Mouse (Mus musculus): Measurements from ENCODE around the gene Nrxn1. TPM values are rescaled to one million over a fixed set of nuclear protein-coding genes. Genes with fewer than 3 reads are reported as not detected.

The Nrxn1 gene
- 504 TPM in 1 of 2 replicates, not detected in the other for polyA plus RNA-seq (2012; ENCODE audit: insufficient read depth, insufficient read length, low replicate concordance, missing spikeins)

- Histone ChIP-seq H3K4me1 (ENCODE audit: control insufficient read depth, insufficient read depth, low read length) (peaks cover 10% of the 10 kb centered on the region), H3K27ac (ENCODE audit: insufficient read depth, low read depth, low read length) (peak within 1 kb of the TSS; percentile 84), H3K4me3 (ENCODE audit: insufficient read depth, low read depth, low read length) (peak within 1 kb of the TSS; percentile 94)
- TF ChIP-seq POLR2A (IDR thresholded peaks at IDR 0.05; ENCODE audit: insufficient read depth, low read depth, low read length): no peak
- TF ChIP-seq CTCF (IDR thresholded peaks at IDR 0.05; ENCODE audit: insufficient read depth, low read depth, low read length): no peak
- WGBS: no CpG with 5 or more reads among the region's 1 CpGs
Observed at GRCm38 (mm10) chr17:91093042-91093080, at the start of gene Nrxn1. Nrxn1 (minus strand) TSS chr17:91093071.

- 63% methylated on average over 3 of the region's 3 CpGs for WGBS
- Histone ChIP-seq H3K27ac (ENCODE audit: insufficient read depth, low read depth, low read length) (no peak overlapping the region), H3K4me3 (ENCODE audit: insufficient read depth, low read depth, low read length) (no peak overlapping the region), H3K4me1 (ENCODE audit: control insufficient read depth, insufficient read depth, low read length) (no peaks in the 10 kb centered on the region)
- TF ChIP-seq CTCF (IDR thresholded peaks at IDR 0.05; ENCODE audit: insufficient read depth, low read depth, low read length): no peak
- no peak for TF ChIP-seq POLR2A (IDR thresholded peaks at IDR 0.05; ENCODE audit: insufficient read depth, low read depth, low read length)
Observed at GRCm38 (mm10) chr17:91136859-91137258, 44.0 kb upstream of the Nrxn1 start.

- Histone ChIP-seq H3K27ac (ENCODE audit: insufficient read depth, low read depth, low read length) (no peak overlapping the region), H3K4me1 (ENCODE audit: control insufficient read depth, insufficient read depth, low read length) (no peaks in the 10 kb centered on the region), H3K4me3 (ENCODE audit: insufficient read depth, low read depth, low read length) (no peak overlapping the region)
- TF ChIP-seq POLR2A (IDR thresholded peaks at IDR 0.05; ENCODE audit: insufficient read depth, low read depth, low read length): no peak
- TF ChIP-seq CTCF (IDR thresholded peaks at IDR 0.05; ENCODE audit: insufficient read depth, low read depth, low read length): no peak
- WGBS: 91% methylated on average over 3 of the region's 3 CpGs
Observed at GRCm38 (mm10) chr17:91112880-91113628, 20.2 kb upstream of the Nrxn1 start.

GRCm38 (mm10) chr17:91112085-91112484 is 19.2 kb upstream of the Nrxn1 start:
- Histone ChIP-seq H3K27ac (ENCODE audit: insufficient read depth, low read depth, low read length) (no peak overlapping the region), H3K4me3 (ENCODE audit: insufficient read depth, low read depth, low read length) (no peak overlapping the region), H3K4me1 (ENCODE audit: control insufficient read depth, insufficient read depth, low read length) (no peaks in the 10 kb centered on the region)
- 98% methylated on average over 1 of the region's 1 CpGs for WGBS
- no peak for TF ChIP-seq POLR2A (IDR thresholded peaks at IDR 0.05; ENCODE audit: insufficient read depth, low read depth, low read length)

DNA sequence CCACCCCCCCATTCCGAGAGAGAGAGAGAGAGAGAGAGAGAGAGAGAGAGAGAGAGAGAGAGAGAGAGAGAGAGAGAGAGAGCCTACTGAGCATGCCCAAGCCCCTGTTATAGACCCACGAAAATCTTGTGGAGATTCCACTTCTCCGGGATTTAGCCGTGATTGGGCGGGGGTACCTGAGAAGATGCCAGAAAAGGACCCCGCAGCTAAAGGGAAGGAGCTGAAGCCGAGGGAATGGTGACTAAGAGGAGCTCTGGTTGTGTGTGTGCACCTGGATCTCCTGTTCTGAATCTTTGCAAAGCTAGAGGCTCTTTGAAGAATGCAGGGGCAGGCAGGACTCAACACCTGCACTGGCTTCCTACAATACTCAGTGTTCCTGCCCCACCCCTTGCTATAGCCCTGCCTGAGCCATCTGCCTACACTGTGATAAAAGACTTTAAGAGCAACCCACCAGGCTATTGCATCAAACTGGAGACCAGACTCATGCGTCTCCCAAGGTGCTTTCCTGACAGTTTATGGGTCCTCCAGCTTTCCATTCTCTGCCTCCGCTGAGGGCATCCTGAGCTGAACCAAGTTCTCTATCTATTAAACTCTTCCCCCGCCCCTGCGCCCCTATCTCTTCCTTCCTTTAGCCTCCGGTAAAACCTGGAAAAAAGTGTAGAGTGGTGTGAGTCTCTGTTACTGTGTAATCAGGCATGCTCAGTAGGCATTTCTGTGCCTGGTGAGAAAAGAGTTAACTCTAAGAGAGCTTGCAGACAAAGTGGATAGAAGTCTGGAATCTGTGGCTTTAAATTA is 407 bp upstream of the Nrxn1 start:
- Histone ChIP-seq H3K4me1 (ENCODE audit: control insufficient read depth, insufficient read depth, low read length) (peaks cover 6% of the 10 kb centered on the region; the same call in 1 of the 2 replicates), H3K27ac (ENCODE audit: insufficient read depth, low read depth, low read length) (peak overlapping the region; percentile 84), H3K4me3 (ENCODE audit: insufficient read depth, low read depth, low read length) (peak overlapping the region; percentile 94)
- 17% methylated on average over 12 of the region's 12 CpGs for WGBS
- TF ChIP-seq POLR2A (IDR thresholded peaks at IDR 0.05; ENCODE audit: insufficient read depth, low read depth, low read length) (no peak; the same call in 1 of the 2 replicates), CTCF (IDR thresholded peaks at IDR 0.05; ENCODE audit: insufficient read depth, low read depth, low read length) (no peak)

GRCm38 (mm10) chr17:91092421-91093041 is 340 bp downstream of the Nrxn1 start:
- Histone ChIP-seq H3K4me1 (ENCODE audit: control insufficient read depth, insufficient read depth, low read length) (peaks cover 14% of the 10 kb centered on the region), H3K27ac (ENCODE audit: insufficient read depth, low read depth, low read length) (peak overlapping the region; percentile 84), H3K4me3 (ENCODE audit: insufficient read depth, low read depth, low read length) (peak overlapping the region; percentile 94)
- TF ChIP-seq POLR2A (IDR thresholded peaks at IDR 0.05; ENCODE audit: insufficient read depth, low read depth, low read length) (peak; percentile 47), CTCF (IDR thresholded peaks at IDR 0.05; ENCODE audit: insufficient read depth, low read depth, low read length) (0 out of 2 replicates have a peak, but pooled peaks have one; percentile 26)
- under 1% methylated on average over 21 of the region's 21 CpGs for WGBS

DNA sequence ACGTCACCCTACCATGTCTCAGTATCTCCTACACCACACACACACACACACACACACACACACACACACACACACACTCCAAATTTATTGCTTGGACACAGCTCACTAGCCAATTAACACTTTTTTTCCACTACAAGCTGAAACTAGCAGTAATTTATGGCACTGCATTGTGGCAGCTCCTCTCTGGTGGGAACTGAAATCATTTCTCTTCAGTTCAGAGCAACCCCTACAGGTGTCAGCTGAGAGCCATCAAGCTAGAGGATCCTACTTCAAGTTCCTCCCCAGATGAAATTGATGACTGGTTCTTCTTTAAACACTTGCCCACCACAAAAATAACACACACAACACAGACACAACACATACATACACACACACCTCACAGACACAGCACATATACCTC is 2.2 kb downstream of the Nrxn1 start:
- Histone ChIP-seq H3K4me3 (ENCODE audit: insufficient read depth, low read depth, low read length) (no peak overlapping the region), H3K27ac (ENCODE audit: insufficient read depth, low read depth, low read length) (no peak overlapping the region), H3K4me1 (ENCODE audit: control insufficient read depth, insufficient read depth, low read length) (peaks cover 14% of the 10 kb centered on the region)
- 35% methylated on average over 1 of the region's 1 CpGs for WGBS
- no peak for TF ChIP-seq POLR2A (IDR thresholded peaks at IDR 0.05; ENCODE audit: insufficient read depth, low read depth, low read length)

GRCm38 (mm10) chr17:91088991-91089390 is 3.9 kb downstream of the Nrxn1 start:
- H3K27ac ChIP-seq (ENCODE audit: insufficient read depth, low read depth, low read length): no peak overlapping the region
- no peak overlapping the region for H3K4me3 ChIP-seq (ENCODE audit: insufficient read depth, low read depth, low read length)
- WGBS: 88% methylated on average over 11 of the region's 11 CpGs

GRCm38 (mm10) chr17:91088037-91088715 is 4.7 kb downstream of the Nrxn1 start:
- Histone ChIP-seq H3K4me3 (ENCODE audit: insufficient read depth, low read depth, low read length) (no peak overlapping the region), H3K27ac (ENCODE audit: insufficient read depth, low read depth, low read length) (no peak overlapping the region), H3K4me1 (ENCODE audit: control insufficient read depth, insufficient read depth, low read length) (peaks cover 14% of the 10 kb centered on the region)
- 81% methylated on average over 82 of the region's 82 CpGs for WGBS
- TF ChIP-seq POLR2A (IDR thresholded peaks at IDR 0.05; ENCODE audit: insufficient read depth, low read depth, low read length): no peak
- TF ChIP-seq CTCF (IDR thresholded peaks at IDR 0.05; ENCODE audit: insufficient read depth, low read depth, low read length): no peak

More at GRCm38 (mm10) chr17:91088991-91089390, 3.9 kb downstream of the Nrxn1 start:
- TF ChIP-seq CTCF (IDR thresholded peaks at IDR 0.05; ENCODE audit: insufficient read depth, low read depth, low read length): no peak
- TF ChIP-seq POLR2A (IDR thresholded peaks at IDR 0.05; ENCODE audit: insufficient read depth, low read depth, low read length): no peak
- H3K4me1 ChIP-seq (ENCODE audit: control insufficient read depth, insufficient read depth, low read length): peaks cover 14% of the 10 kb centered on the region
